Mouse (Mus musculus): ENCODE data around the gene Ddx51.

The Ddx51 gene

GRCm38 (mm10) chr5:110652719-110653648 lies at the start of gene Ddx51, which contains the start of gene Noc4l:
Gene Ddx51, plus strand, starts transcription at chr5:110653451.
Gene Noc4l, minus strand, starts transcription at chr5:110653417.
- ATAC-seq (ENCODE audit: insufficient number of reproducible peaks, low FRiP score, low TSS enrichment) = peak; percentile 58; the same call in 1 of the 2 replicates

GRCm38 (mm10) chr5:110604311-110604710 lies 48.9 kb upstream of the Ddx51 start:
- ATAC-seq (ENCODE audit: insufficient number of reproducible peaks, low FRiP score, low TSS enrichment) = no peak

GRCm38 (mm10) chr5:110605531-110606221 lies 47.6 kb upstream of the Ddx51 start:
- ATAC-seq (ENCODE audit: insufficient number of reproducible peaks, low FRiP score, low TSS enrichment) = no peak

- no peak for ATAC-seq (ENCODE audit: insufficient number of reproducible peaks, low FRiP score, low TSS enrichment)
Measured at GRCm38 (mm10) chr5:110607767-110608166, 45.5 kb upstream of the Ddx51 start.

GRCm38 (mm10) chr5:110608336-110608735 lies 44.9 kb upstream of the Ddx51 start:
- ATAC-seq (ENCODE audit: insufficient number of reproducible peaks, low FRiP score, low TSS enrichment) = no peak

- no peak for ATAC-seq (ENCODE audit: insufficient number of reproducible peaks, low FRiP score, low TSS enrichment)
Measured at GRCm38 (mm10) chr5:110608941-110609340, 44.3 kb upstream of the Ddx51 start.

GRCm38 (mm10) chr5:110609425-110609824 lies 43.8 kb upstream of the Ddx51 start:
- no peak for ATAC-seq (ENCODE audit: insufficient number of reproducible peaks, low FRiP score, low TSS enrichment)

- no peak for ATAC-seq (ENCODE audit: insufficient number of reproducible peaks, low FRiP score, low TSS enrichment)
Measured at GRCm38 (mm10) chr5:110609868-110610267, 43.4 kb upstream of the Ddx51 start.

GRCm38 (mm10) chr5:110610484-110610883 lies 42.8 kb upstream of the Ddx51 start:
- no peak for ATAC-seq (ENCODE audit: insufficient number of reproducible peaks, low FRiP score, low TSS enrichment)

GRCm38 (mm10) chr5:110611435-110612158 lies 41.7 kb upstream of the Ddx51 start:
- ATAC-seq (ENCODE audit: insufficient number of reproducible peaks, low FRiP score, low TSS enrichment) = peak; percentile 64; the same call in 1 of the 2 replicates

GRCm38 (mm10) chr5:110619226-110619625 lies 34.0 kb upstream of the Ddx51 start:
- ATAC-seq (ENCODE audit: insufficient number of reproducible peaks, low FRiP score, low TSS enrichment) = no peak

- no peak for ATAC-seq (ENCODE audit: insufficient number of reproducible peaks, low FRiP score, low TSS enrichment)
Measured at GRCm38 (mm10) chr5:110624319-110624718, 28.9 kb upstream of the Ddx51 start.

GRCm38 (mm10) chr5:110627351-110627750 lies 25.9 kb upstream of the Ddx51 start:
- no peak for ATAC-seq (ENCODE audit: insufficient number of reproducible peaks, low FRiP score, low TSS enrichment)

- no peak for ATAC-seq (ENCODE audit: insufficient number of reproducible peaks, low FRiP score, low TSS enrichment)
Measured at GRCm38 (mm10) chr5:110628156-110628555, 25.1 kb upstream of the Ddx51 start.

- no peak for ATAC-seq (ENCODE audit: insufficient number of reproducible peaks, low FRiP score, low TSS enrichment)
Measured at GRCm38 (mm10) chr5:110629525-110630120, 23.6 kb upstream of the Ddx51 start.

- ATAC-seq (ENCODE audit: insufficient number of reproducible peaks, low FRiP score, low TSS enrichment) = no peak
Measured at GRCm38 (mm10) chr5:110635951-110636707, 17.1 kb upstream of the Ddx51 start.

- ATAC-seq (ENCODE audit: insufficient number of reproducible peaks, low FRiP score, low TSS enrichment) = no peak
Measured at GRCm38 (mm10) chr5:110638306-110639074, 14.8 kb upstream of the Ddx51 start.

- no peak for ATAC-seq (ENCODE audit: insufficient number of reproducible peaks, low FRiP score, low TSS enrichment)
Measured at GRCm38 (mm10) chr5:110639459-110639858, 13.8 kb upstream of the Ddx51 start.

GRCm38 (mm10) chr5:110646377-110646776 lies 6.9 kb upstream of the Ddx51 start:
- ATAC-seq (ENCODE audit: insufficient number of reproducible peaks, low FRiP score, low TSS enrichment) = no peak

All from cerebellum, adult (tissue).